Mouse (Mus musculus): ENCODE results near the gene Fam149a. TPM values are rescaled to one million over a fixed set of nuclear protein-coding genes. Genes with fewer than 3 reads are reported as not detected.

Gene Fam149a
- polyA plus RNA-seq, 1 experiment from 2014 or later, result 15.8 TPM

DNA sequence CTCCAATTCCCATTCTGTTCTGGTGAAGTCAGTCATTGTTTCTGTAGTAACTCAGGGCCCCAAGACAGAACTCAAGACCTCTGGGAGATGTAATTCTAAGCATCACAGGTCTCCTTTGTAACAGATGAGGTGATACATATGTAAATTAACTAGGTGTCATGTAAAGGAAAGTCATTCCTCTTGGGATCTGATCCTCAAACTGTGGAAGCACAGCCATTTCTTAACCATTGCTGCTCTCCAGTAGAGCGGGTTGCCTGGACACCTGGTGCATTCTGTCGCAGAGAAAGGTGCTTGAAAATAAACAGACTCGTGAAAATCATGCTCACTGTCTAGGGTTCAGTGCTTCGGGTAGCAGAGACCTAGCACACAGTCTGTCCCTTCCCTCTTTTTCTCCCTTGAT is 1.5 kb downstream of the Fam149a start:
- Histone ChIP-seq H3K4me1 (replicated peaks; ENCODE audit: control insufficient read depth, insufficient read depth, low read length) (no peaks in the 10 kb centered on the region; the same call in 1 of the 2 replicates), H3K9ac (ENCODE audit: low read length) (no peak overlapping the region), H3K9me3 (ENCODE audit: control insufficient read depth, low read length) (no peaks in the 10 kb centered on the region), H3K27me3 (replicated peaks; ENCODE audit: control insufficient read depth, insufficient read depth, low read length) (peaks cover 7% of the 10 kb centered on the region; the same call in 1 of the 2 replicates), H3K27ac (ENCODE audit: low read depth) (no peak overlapping the region), H3K4me2 (ENCODE audit: low read length) (no peak overlapping the region; the same call in 1 of the 2 replicates), H3K4me3 (ENCODE audit: low read depth, low read length) (no peak overlapping the region), H3K36me3 (ENCODE audit: control insufficient read depth, insufficient read depth, low read length) (no peaks in the 10 kb centered on the region)
- ATAC-seq (replicated peaks; ENCODE audit: low FRiP score, low TSS enrichment, low read depth) (no peak), DNase-seq (ENCODE audit: low spot score) (no peak)
- 24% methylated on average over 4 of the region's 4 CpGs for WGBS

DNA sequence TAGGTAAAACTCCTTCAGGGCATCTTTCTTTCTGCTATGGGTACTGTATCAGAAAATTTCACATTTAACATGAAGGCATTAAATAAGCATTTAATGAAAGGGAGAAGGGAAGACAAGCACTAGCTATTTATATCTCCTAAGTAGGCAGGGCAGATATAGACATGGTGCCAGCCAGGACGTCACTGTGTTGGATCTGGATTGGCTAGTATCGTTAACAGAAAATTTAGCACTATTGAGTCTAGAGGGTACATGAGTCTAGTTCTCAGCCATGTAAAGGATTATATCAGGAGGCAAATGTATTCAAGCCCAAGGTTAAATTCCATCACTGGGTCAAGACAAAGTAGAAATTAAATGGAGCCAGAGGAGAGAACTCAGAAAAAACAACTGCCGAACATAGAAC is 8.0 kb downstream of the Fam149a start:
- ATAC-seq (replicated peaks; ENCODE audit: low FRiP score, low TSS enrichment, low read depth), result no peak
- WGBS, result 83% methylated on average over 3 of the region's 3 CpGs
- Histone ChIP-seq H3K4me2 (ENCODE audit: low read length) (no peak overlapping the region), H3K4me3 (ENCODE audit: low read depth, low read length) (no peak overlapping the region), H3K36me3 (ENCODE audit: control insufficient read depth, insufficient read depth, low read length) (no peaks in the 10 kb centered on the region), H3K9ac (ENCODE audit: low read length) (no peak overlapping the region), H3K4me1 (replicated peaks; ENCODE audit: control insufficient read depth, insufficient read depth, low read length) (no peaks in the 10 kb centered on the region), H3K9me3 (ENCODE audit: control insufficient read depth, low read length) (no peaks in the 10 kb centered on the region), H3K27me3 (replicated peaks; ENCODE audit: control insufficient read depth, insufficient read depth, low read length) (no peaks in the 10 kb centered on the region), H3K27ac (ENCODE audit: low read depth) (no peak overlapping the region)
- DNase-seq (ENCODE audit: low spot score), result no peak

DNA sequence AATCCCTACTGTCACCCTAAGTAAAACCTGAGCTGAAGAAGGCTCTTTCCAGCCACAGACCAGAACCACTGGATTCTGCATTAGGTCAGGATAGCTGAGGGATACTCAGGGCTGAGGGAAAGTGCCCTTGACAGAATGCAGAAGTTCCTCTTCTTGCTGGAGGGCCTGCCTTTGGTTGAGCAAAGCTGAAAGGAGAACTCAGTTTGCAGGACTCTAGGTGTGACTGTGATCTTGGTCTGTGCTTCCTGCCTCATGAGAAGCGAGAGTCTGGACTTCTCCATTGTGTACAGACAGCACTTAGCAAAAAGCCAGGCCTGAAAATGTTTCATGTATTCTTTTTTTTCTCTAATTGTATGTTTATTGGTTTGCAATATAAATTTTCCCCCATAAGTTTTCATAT is 14.9 kb downstream of the Fam149a start:
- DNase-seq (ENCODE audit: low spot score) (no peak), ATAC-seq (replicated peaks; ENCODE audit: low FRiP score, low TSS enrichment, low read depth) (no peak)
- Histone ChIP-seq H3K27me3 (replicated peaks; ENCODE audit: control insufficient read depth, insufficient read depth, low read length) (no peaks in the 10 kb centered on the region), H3K36me3 (ENCODE audit: control insufficient read depth, insufficient read depth, low read length) (no peaks in the 10 kb centered on the region), H3K9ac (ENCODE audit: low read length) (no peak overlapping the region), H3K27ac (ENCODE audit: low read depth) (no peak overlapping the region), H3K4me1 (replicated peaks; ENCODE audit: control insufficient read depth, insufficient read depth, low read length) (no peaks in the 10 kb centered on the region), H3K4me3 (ENCODE audit: low read depth, low read length) (no peak overlapping the region), H3K4me2 (ENCODE audit: low read length) (no peak overlapping the region), H3K9me3 (ENCODE audit: control insufficient read depth, low read length) (no peaks in the 10 kb centered on the region)
- WGBS, result 90% methylated on average over 1 of the region's 1 CpGs

DNA sequence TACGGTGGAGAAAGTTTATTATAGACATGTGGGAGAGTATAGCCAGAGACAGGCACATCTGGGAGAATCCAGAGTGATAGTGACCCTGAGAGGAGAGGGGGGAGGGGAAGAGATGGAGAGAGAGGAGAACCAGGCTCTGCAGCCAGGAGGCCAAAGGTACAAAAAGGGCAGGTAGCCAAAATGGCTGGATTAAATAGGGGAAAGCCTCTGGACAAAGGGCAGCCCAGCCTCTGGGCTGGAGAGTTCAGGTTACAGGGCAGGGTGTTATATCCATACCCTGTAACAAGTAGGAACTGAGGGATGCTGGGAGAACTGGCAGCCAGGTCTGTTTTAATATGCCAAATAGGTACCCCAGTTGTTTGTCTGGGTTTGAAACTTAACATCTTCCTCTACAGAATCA is 18.9 kb downstream of the Fam149a start:
- 33% methylated on average over 1 of the region's 1 CpGs for WGBS
- Histone ChIP-seq H3K9ac (ENCODE audit: low read length) (no peak overlapping the region), H3K27me3 (replicated peaks; ENCODE audit: control insufficient read depth, insufficient read depth, low read length) (no peaks in the 10 kb centered on the region), H3K9me3 (ENCODE audit: control insufficient read depth, low read length) (no peaks in the 10 kb centered on the region), H3K4me1 (replicated peaks; ENCODE audit: control insufficient read depth, insufficient read depth, low read length) (peaks cover 4% of the 10 kb centered on the region; the same call in 1 of the 2 replicates), H3K4me3 (ENCODE audit: low read depth, low read length) (no peak overlapping the region), H3K36me3 (ENCODE audit: control insufficient read depth, insufficient read depth, low read length) (no peaks in the 10 kb centered on the region), H3K27ac (ENCODE audit: low read depth) (no peak overlapping the region), H3K4me2 (ENCODE audit: low read length) (no peak overlapping the region)
- DNase-seq (ENCODE audit: low spot score), result no peak
- no peak for ATAC-seq (replicated peaks; ENCODE audit: low FRiP score, low TSS enrichment, low read depth)

DNA sequence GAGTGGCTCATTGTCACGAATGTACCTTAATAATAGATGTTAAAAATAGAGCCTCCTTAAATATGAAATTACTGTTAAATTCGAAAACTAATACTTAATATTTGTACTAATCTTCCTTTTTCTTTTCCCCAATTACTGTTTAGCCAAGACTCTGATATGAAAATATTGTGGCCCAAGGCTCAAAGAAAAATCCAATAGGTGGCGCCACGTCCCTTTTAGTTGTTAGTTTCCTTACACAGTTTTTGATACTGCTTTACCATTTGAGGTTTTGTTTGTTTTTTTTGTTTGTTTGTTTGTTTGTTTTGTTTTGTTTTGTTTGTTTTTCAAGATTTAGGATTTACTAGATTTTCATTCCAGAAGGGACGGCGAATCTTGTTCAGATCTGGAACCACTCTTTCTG is 19.8 kb downstream of the Fam149a start:
- H3K4me1 ChIP-seq (replicated peaks; ENCODE audit: control insufficient read depth, insufficient read depth, low read length), result peaks cover 8% of the 10 kb centered on the region; the same call in 1 of the 2 replicates
- H3K27me3 ChIP-seq (replicated peaks; ENCODE audit: control insufficient read depth, insufficient read depth, low read length), result no peaks in the 10 kb centered on the region
- no peak overlapping the region for H3K4me2 ChIP-seq (ENCODE audit: low read length)
- H3K4me3 ChIP-seq (ENCODE audit: low read depth, low read length), result no peak overlapping the region
- no peak for ATAC-seq (replicated peaks; ENCODE audit: low FRiP score, low TSS enrichment, low read depth)
- no peaks in the 10 kb centered on the region for H3K9me3 ChIP-seq (ENCODE audit: control insufficient read depth, low read length)
- 70% methylated on average over 6 of the region's 6 CpGs for WGBS
- no peak overlapping the region for H3K9ac ChIP-seq (ENCODE audit: low read length)
- no peaks in the 10 kb centered on the region for H3K36me3 ChIP-seq (ENCODE audit: control insufficient read depth, insufficient read depth, low read length)
- no peak for DNase-seq (ENCODE audit: low spot score)
- no peak overlapping the region for H3K27ac ChIP-seq (ENCODE audit: low read depth)

DNA sequence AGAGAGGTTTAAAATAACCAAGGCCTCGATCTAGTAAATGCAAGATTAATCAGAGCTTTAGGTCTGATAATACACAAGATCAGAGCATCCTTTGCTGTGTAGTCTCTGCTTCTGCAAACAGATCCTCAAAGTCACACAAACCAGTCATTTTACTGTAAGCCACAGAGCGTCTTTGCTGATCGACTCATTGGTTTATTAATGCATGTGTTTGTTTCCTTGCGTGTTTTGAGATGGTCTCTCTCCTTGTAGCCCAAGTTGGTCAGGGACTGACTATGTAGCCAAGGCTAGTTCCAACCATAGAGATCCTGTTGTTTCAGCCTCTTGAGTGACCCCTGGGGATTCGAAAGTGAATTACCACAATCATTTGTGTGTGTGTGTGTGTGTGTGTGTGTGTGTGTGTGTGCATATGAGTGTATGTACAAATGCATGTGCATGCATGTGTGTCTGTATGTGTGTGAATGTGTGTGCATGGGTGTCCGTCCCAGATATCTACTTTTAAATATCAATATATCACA is 22.9 kb downstream of the Fam149a start:
- Histone ChIP-seq H3K27ac (ENCODE audit: low read depth) (no peak overlapping the region), H3K4me1 (replicated peaks; ENCODE audit: control insufficient read depth, insufficient read depth, low read length) (peaks cover 8% of the 10 kb centered on the region; the same call in 1 of the 2 replicates), H3K27me3 (replicated peaks; ENCODE audit: control insufficient read depth, insufficient read depth, low read length) (no peaks in the 10 kb centered on the region), H3K36me3 (ENCODE audit: control insufficient read depth, insufficient read depth, low read length) (no peaks in the 10 kb centered on the region), H3K4me3 (ENCODE audit: low read depth, low read length) (peak overlapping the region; percentile 60; the same call in 1 of the 2 replicates), H3K4me2 (ENCODE audit: low read length) (peak overlapping the region; percentile 87), H3K9ac (ENCODE audit: low read length) (peak overlapping the region; percentile 82; the same call in 1 of the 2 replicates), H3K9me3 (ENCODE audit: control insufficient read depth, low read length) (no peaks in the 10 kb centered on the region)
- DNase-seq (ENCODE audit: low spot score) (no peak), ATAC-seq (replicated peaks; ENCODE audit: low FRiP score, low TSS enrichment, low read depth) (no peak)
- WGBS, result 81% methylated on average over 6 of the region's 6 CpGs

DNA sequence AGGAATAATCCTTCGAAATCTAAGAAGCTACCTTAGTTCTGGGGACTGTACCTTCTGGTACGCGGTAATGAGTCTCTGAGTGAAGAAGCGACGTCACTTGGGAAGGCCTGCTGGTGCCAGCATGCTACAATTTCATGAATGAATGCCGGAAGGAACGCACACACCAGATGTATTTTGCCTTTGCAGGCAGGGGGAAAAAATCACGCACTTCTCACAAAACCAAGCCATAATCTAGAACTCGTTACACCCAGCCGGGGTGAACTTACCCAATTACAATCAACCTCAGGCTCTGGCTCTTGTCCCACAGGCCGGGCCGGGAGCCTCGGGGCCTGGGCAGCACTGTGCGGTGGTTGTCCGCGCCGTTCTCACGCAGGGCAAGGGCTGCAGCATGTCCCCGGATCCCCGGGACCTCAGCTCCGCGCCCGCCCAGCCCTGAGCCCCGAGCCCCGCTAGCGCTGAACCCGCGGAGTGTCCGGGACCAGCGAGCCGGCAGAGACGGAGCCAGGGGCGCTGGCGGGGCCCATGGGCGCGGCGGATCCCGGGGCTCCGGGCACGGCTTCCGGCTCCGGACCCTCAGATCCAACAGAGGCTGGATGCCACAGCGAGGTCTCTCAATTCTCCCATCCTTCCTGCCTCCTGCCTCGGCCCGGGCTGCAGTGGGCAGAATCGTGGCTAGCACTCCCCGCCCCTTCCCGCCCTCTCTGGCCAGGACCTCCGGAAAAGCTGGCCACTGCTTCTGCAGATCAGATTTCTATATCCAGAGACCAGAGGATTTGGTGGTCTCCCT is 23.8 kb downstream of the Fam149a start:
- no peaks in the 10 kb centered on the region for H3K27me3 ChIP-seq (replicated peaks; ENCODE audit: control insufficient read depth, insufficient read depth, low read length)
- peaks cover 7% of the 10 kb centered on the region for H3K36me3 ChIP-seq (ENCODE audit: control insufficient read depth, insufficient read depth, low read length)
- H3K4me1 ChIP-seq (replicated peaks; ENCODE audit: control insufficient read depth, insufficient read depth, low read length), result peaks cover 8% of the 10 kb centered on the region; the same call in 1 of the 2 replicates
- ATAC-seq (replicated peaks; ENCODE audit: low FRiP score, low TSS enrichment, low read depth) (peak; percentile 50), DNase-seq (ENCODE audit: low spot score) (peak; percentile 80)
- H3K9ac ChIP-seq (ENCODE audit: low read length), result peak overlapping the region; percentile 82
- 0 out of 2 replicates have a peak overlapping the region, but pooled peaks have one; percentile 43 for H3K27ac ChIP-seq (ENCODE audit: low read depth)
- H3K9me3 ChIP-seq (ENCODE audit: control insufficient read depth, low read length), result no peaks in the 10 kb centered on the region
- WGBS, result 3% methylated on average over 48 of the region's 49 CpGs
- peak overlapping the region; percentile 87 for H3K4me2 ChIP-seq (ENCODE audit: low read length)
- H3K4me3 ChIP-seq (ENCODE audit: low read depth, low read length), result peak overlapping the region; percentile 60

DNA sequence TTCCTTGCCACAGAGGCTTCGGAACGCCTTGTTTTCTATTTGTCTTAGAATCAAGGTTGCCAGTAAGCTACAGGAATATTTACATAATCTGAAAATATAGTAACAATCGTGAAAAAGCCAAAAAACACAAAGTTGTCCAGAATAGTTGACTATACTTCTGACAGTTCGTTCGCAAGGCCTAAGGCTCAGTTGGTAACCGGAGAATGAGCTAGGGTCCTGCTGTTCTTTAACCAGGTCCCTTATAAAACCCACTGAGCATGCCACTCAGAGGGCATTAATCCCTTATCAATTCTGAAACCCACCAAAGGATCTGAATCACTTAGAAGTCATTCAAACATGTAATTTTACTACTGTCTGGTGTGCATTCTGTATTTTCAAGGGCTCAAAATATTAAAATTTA is 26.3 kb downstream of the Fam149a start:
- H3K4me3 ChIP-seq (ENCODE audit: low read depth, low read length), result no peak overlapping the region
- H3K4me1 ChIP-seq (replicated peaks; ENCODE audit: control insufficient read depth, insufficient read depth, low read length), result peaks cover 8% of the 10 kb centered on the region; the same call in 1 of the 2 replicates
- no peak overlapping the region for H3K9ac ChIP-seq (ENCODE audit: low read length)
- DNase-seq (ENCODE audit: low spot score) (no peak), ATAC-seq (replicated peaks; ENCODE audit: low FRiP score, low TSS enrichment, low read depth) (no peak)
- peak overlapping the region; percentile 23; the same call in 1 of the 2 replicates for H3K27ac ChIP-seq (ENCODE audit: low read depth)
- no peaks in the 10 kb centered on the region for H3K27me3 ChIP-seq (replicated peaks; ENCODE audit: control insufficient read depth, insufficient read depth, low read length)
- 80% methylated on average over 6 of the region's 6 CpGs for WGBS
- H3K36me3 ChIP-seq (ENCODE audit: control insufficient read depth, insufficient read depth, low read length), result peaks cover 18% of the 10 kb centered on the region
- no peak overlapping the region for H3K4me2 ChIP-seq (ENCODE audit: low read length)
- H3K9me3 ChIP-seq (ENCODE audit: control insufficient read depth, low read length), result no peaks in the 10 kb centered on the region

Measured in intestine, embryonic 14.5 days (tissue).